Mouse (Mus musculus): ENCODE data around the gene Cd33. TPM values are rescaled to one million over a fixed set of nuclear protein-coding genes. Genes with fewer than 3 reads are reported as not detected.

Cd33 gene
- polyA plus RNA-seq, 1 experiment from 2014 or later = 0.83 TPM

DNA sequence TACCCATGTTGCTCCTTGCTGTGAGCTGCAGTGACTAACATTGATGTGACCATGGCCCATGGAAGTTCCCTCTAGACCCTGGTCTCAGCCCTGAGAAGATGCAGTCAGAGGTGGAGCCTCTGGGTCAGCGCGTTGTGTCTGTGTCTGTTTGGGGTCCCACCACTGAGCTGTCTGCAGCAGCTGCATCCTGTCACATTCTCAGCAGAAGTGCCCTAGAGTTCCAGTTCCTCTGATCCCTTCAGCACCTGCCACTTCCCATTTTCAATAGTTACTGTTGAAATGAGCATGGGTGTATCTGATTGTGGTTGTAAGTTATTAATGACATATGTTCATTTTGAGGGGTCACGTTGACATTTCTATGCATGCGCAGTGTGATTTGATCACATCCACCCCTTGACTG is 8.9 kb upstream of the Cd33 start:
- H3K4me2 ChIP-seq = no peak overlapping the region
- WGBS = 79% methylated on average over 4 of the region's 4 CpGs

GRCm38 (mm10) chr7:43548206-43548605 is 4.0 kb upstream of the Cd33 start:
- WGBS = 76% methylated on average over 4 of the region's 4 CpGs
- Histone ChIP-seq H3K27me3 (peaks cover 4% of the 10 kb centered on the region; the same call in 1 of the 2 replicates), H3K36me3 (no peaks in the 10 kb centered on the region), H3K9ac (replicated peaks) (no peak overlapping the region), H3K27ac (no peak overlapping the region), H3K4me2 (no peak overlapping the region), H3K4me1 (replicated peaks) (no peaks in the 10 kb centered on the region), H3K4me3 (replicated peaks) (no peak overlapping the region), H3K9me3 (no peaks in the 10 kb centered on the region)
- ATAC-seq (ENCODE audit: insufficient number of reproducible peaks, insufficient read depth, low FRiP score, low TSS enrichment, low read depth) = no peak

More for the DNA sequence above, 8.9 kb upstream of the Cd33 start:
- H3K4me3 ChIP-seq (replicated peaks) = no peak overlapping the region
- no peak for ATAC-seq (ENCODE audit: insufficient number of reproducible peaks, insufficient read depth, low FRiP score, low TSS enrichment, low read depth)
- no peak overlapping the region for H3K27ac ChIP-seq
- no peaks in the 10 kb centered on the region for H3K27me3 ChIP-seq
- no peaks in the 10 kb centered on the region for H3K36me3 ChIP-seq
- no peaks in the 10 kb centered on the region for H3K9me3 ChIP-seq
- no peaks in the 10 kb centered on the region for H3K4me1 ChIP-seq (replicated peaks)
- no peak overlapping the region for H3K9ac ChIP-seq (replicated peaks)

- no peaks in the 10 kb centered on the region for H3K4me1 ChIP-seq (replicated peaks)
- H3K9ac ChIP-seq (replicated peaks) = no peak overlapping the region
- H3K36me3 ChIP-seq = no peaks in the 10 kb centered on the region
- H3K4me3 ChIP-seq (replicated peaks) = no peak overlapping the region
- H3K27me3 ChIP-seq = peaks cover 4% of the 10 kb centered on the region; the same call in 1 of the 2 replicates
- no peak for ATAC-seq (ENCODE audit: insufficient number of reproducible peaks, insufficient read depth, low FRiP score, low TSS enrichment, low read depth)
- H3K9me3 ChIP-seq = no peaks in the 10 kb centered on the region
- 29% methylated on average over 5 of the region's 5 CpGs for WGBS
- H3K27ac ChIP-seq = no peak overlapping the region
- no peak overlapping the region for H3K4me2 ChIP-seq
These were observed 3.4 kb upstream of the Cd33 start for GRCm38 (mm10) chr7:43547666-43548065.

DNA sequence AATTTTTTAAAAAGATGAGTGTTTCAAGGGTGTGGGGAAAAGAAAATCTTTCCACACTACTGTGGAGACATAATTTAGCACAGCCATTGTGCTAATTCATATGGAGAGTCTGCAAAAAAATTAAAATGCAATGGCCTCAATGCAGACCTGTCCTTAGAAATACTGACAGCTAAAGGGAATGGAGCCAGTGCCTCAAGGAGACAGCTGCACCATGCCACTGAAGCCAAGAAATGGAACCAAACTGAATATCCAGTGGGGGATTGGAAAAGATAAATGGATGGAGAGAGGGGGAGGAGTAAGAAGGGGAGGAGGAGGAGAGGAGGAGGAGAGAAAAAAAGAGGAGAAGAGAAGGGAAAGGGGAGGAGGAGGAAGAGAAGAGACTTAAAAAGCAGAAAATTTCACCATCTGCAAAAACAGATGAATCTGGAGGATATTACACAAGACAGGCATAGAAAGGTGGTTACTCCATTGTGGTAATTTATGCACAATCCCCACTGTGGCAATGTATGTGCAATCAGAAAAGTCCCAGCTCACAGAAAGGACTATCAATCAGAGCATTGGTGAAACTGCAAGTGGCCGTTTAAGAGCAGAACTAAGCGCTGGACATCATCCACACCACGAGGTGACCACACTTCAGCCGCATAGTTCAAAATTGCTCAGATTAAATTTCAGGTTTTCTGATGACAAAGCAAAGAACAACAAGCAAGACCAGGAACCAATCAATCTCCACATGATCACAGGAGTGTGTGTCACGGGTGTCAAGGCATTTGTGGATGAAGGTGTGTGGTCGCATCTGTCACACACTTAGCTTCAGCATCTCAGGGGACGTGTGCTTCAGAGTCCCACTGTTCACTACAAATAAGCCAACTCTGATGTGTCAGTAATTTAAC is 1.7 kb upstream of the Cd33 start:
- no peak overlapping the region for H3K4me3 ChIP-seq (replicated peaks)
- 57% methylated on average over 7 of the region's 7 CpGs for WGBS
- no peaks in the 10 kb centered on the region for H3K4me1 ChIP-seq (replicated peaks)
- no peak overlapping the region for H3K27ac ChIP-seq
- peaks cover 4% of the 10 kb centered on the region; the same call in 1 of the 2 replicates for H3K27me3 ChIP-seq
- H3K9ac ChIP-seq (replicated peaks) = no peak overlapping the region
- ATAC-seq (ENCODE audit: insufficient number of reproducible peaks, insufficient read depth, low FRiP score, low TSS enrichment, low read depth) = no peak
- H3K9me3 ChIP-seq = no peaks in the 10 kb centered on the region
- no peaks in the 10 kb centered on the region for H3K36me3 ChIP-seq
- H3K4me2 ChIP-seq = no peak overlapping the region

GRCm38 (mm10) chr7:43538524-43538923 is 5.7 kb downstream of the Cd33 start:
- WGBS = 72% methylated on average over 4 of the region's 4 CpGs
- no peak overlapping the region for H3K27ac ChIP-seq
- H3K4me2 ChIP-seq = no peak overlapping the region
- no peak overlapping the region for H3K9ac ChIP-seq (replicated peaks)
- no peak for ATAC-seq (ENCODE audit: insufficient number of reproducible peaks, insufficient read depth, low FRiP score, low TSS enrichment, low read depth)
- H3K9me3 ChIP-seq = no peaks in the 10 kb centered on the region
- no peaks in the 10 kb centered on the region for H3K4me1 ChIP-seq (replicated peaks)
- no peaks in the 10 kb centered on the region for H3K27me3 ChIP-seq
- H3K4me3 ChIP-seq (replicated peaks) = no peak overlapping the region
- H3K36me3 ChIP-seq = no peaks in the 10 kb centered on the region

- Histone ChIP-seq H3K9me3 (no peaks in the 10 kb centered on the region), H3K4me1 (replicated peaks) (no peaks in the 10 kb centered on the region), H3K27ac (no peak overlapping the region), H3K36me3 (no peaks in the 10 kb centered on the region), H3K4me2 (no peak overlapping the region), H3K9ac (replicated peaks) (no peak overlapping the region), H3K4me3 (replicated peaks) (no peak overlapping the region), H3K27me3 (no peaks in the 10 kb centered on the region)
- ATAC-seq (ENCODE audit: insufficient number of reproducible peaks, insufficient read depth, low FRiP score, low TSS enrichment, low read depth) = no peak
- 82% methylated on average over 9 of the region's 9 CpGs for WGBS
These were observed 11.2 kb downstream of the Cd33 start for GRCm38 (mm10) chr7:43532936-43533505.

DNA sequence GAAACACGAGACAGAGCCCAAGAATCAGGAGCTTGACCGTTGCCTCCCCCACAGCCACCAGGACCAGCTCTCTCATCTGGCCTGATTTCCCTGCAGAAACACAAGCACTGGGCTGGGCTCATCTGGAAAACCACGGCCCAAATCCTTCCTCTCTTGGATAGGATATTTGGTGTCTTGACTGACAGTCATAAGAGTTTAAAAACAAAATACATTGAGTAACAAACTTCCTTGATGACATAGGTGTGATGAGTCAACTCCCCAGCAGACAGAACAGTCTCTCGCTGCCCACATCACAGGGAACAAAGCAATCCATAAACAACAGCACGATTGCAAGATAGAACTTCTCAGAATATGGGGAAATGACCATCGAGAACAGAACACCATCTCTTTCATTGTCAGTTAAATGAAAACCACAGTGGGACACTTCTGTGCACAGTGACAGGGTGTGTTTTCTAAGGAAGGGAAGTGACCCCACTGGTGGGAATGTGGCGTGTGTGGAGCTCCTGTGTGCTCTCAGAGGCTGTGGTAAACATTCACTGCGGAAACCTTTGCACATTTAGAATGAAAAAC is 13.9 kb downstream of the Cd33 start:
- 70% methylated on average over 8 of the region's 8 CpGs for WGBS
- H3K27ac ChIP-seq = no peak overlapping the region

DNA sequence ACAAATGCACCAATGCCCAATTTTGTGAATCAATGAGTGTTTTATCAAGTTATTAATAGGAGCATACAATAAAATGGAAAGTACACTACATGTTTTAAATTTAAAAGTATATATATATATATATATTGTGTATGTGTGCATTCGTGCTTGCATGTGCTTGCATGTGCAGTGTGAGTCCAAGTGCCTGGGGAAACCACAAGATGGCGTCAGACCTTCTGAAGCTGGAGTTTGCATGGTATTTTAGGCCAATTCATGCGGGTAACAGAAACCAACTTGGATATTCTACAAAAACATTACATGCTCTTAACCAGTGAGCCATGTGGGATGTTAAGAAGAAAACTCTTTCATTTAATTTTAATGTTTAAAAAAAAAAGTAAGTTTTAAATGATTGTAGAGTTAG is 18.9 kb downstream of the Cd33 start:
- H3K27ac ChIP-seq = no peak overlapping the region
- no peaks in the 10 kb centered on the region for H3K4me1 ChIP-seq (replicated peaks)
- H3K36me3 ChIP-seq = no peaks in the 10 kb centered on the region
- no peaks in the 10 kb centered on the region for H3K9me3 ChIP-seq
- no peaks in the 10 kb centered on the region for H3K27me3 ChIP-seq
- no peak overlapping the region for H3K9ac ChIP-seq (replicated peaks)
- no peak overlapping the region for H3K4me3 ChIP-seq (replicated peaks)
- no peak for ATAC-seq (ENCODE audit: insufficient number of reproducible peaks, insufficient read depth, low FRiP score, low TSS enrichment, low read depth)
- 50% methylated on average over 3 of the region's 3 CpGs for WGBS
- H3K4me2 ChIP-seq = no peak overlapping the region

More for the DNA sequence above, 13.9 kb downstream of the Cd33 start:
- no peak overlapping the region for H3K9ac ChIP-seq (replicated peaks)
- no peaks in the 10 kb centered on the region for H3K4me1 ChIP-seq (replicated peaks)
- no peaks in the 10 kb centered on the region for H3K9me3 ChIP-seq
- H3K36me3 ChIP-seq = no peaks in the 10 kb centered on the region
- no peak for ATAC-seq (ENCODE audit: insufficient number of reproducible peaks, insufficient read depth, low FRiP score, low TSS enrichment, low read depth)
- no peak overlapping the region for H3K4me2 ChIP-seq
- no peaks in the 10 kb centered on the region for H3K27me3 ChIP-seq
- H3K4me3 ChIP-seq (replicated peaks) = no peak overlapping the region

DNA sequence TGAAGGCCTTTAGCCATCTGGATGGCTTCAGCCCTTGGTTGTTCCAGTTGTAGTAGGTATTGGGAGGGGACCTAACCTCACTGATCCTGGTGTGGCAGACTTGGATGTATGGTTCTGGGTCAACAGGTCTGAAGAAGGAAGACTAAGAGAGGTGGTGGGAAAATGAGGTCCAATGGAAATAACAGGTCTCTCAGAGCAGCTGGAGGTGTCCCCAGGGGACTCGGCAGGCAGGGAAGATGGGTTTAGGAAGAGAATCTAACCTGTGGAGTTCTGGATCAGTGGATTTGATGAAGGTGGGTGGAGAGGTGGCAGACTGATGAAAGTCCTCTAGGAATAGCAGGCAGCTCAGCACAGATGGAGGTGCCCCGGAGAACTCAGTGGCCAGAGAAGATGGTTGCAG is 21.5 kb downstream of the Cd33 start:
- Histone ChIP-seq H3K9ac (replicated peaks) (no peak overlapping the region), H3K9me3 (no peaks in the 10 kb centered on the region), H3K4me1 (replicated peaks) (no peaks in the 10 kb centered on the region), H3K36me3 (no peaks in the 10 kb centered on the region), H3K4me2 (no peak overlapping the region), H3K27ac (no peak overlapping the region), H3K4me3 (replicated peaks) (no peak overlapping the region), H3K27me3 (no peaks in the 10 kb centered on the region)
- ATAC-seq (ENCODE audit: insufficient number of reproducible peaks, insufficient read depth, low FRiP score, low TSS enrichment, low read depth) = no peak
- 84% methylated on average over 2 of the region's 2 CpGs for WGBS

GRCm38 (mm10) chr7:43518341-43518740 is 25.9 kb downstream of the Cd33 start:
- Histone ChIP-seq H3K27ac (no peak overlapping the region), H3K9me3 (no peaks in the 10 kb centered on the region), H3K27me3 (no peaks in the 10 kb centered on the region), H3K4me3 (replicated peaks) (no peak overlapping the region), H3K4me2 (no peak overlapping the region), H3K36me3 (no peaks in the 10 kb centered on the region), H3K4me1 (replicated peaks) (no peaks in the 10 kb centered on the region), H3K9ac (replicated peaks) (no peak overlapping the region)
- 88% methylated on average over 15 of the region's 15 CpGs for WGBS
- ATAC-seq (ENCODE audit: insufficient number of reproducible peaks, insufficient read depth, low FRiP score, low TSS enrichment, low read depth) = no peak

GRCm38 (mm10) chr7:43515076-43515475 is 29.2 kb downstream of the Cd33 start:
- Histone ChIP-seq H3K27me3 (no peaks in the 10 kb centered on the region), H3K36me3 (no peaks in the 10 kb centered on the region), H3K4me1 (replicated peaks) (no peaks in the 10 kb centered on the region), H3K4me3 (replicated peaks) (no peak overlapping the region), H3K4me2 (no peak overlapping the region), H3K9ac (replicated peaks) (no peak overlapping the region), H3K27ac (no peak overlapping the region), H3K9me3 (no peaks in the 10 kb centered on the region)
- no peak for ATAC-seq (ENCODE audit: insufficient number of reproducible peaks, insufficient read depth, low FRiP score, low TSS enrichment, low read depth)
- WGBS = 85% methylated on average over 5 of the region's 5 CpGs

Data from limb, embryonic 12.5 days (tissue).